Mouse (Mus musculus) ES-E14 (cell line): ENCODE results near the gene Olfr561.

Experiments used
- CHD2 ChIP-seq: IDR thresholded peaks from 2 replicates; pipeline ENCODE4 v1.6.1; 2014; ENCODE audit warnings: mild to moderate bottlenecking, low read depth, low read length, inconsistent platforms
- MAFK ChIP-seq: IDR thresholded peaks from 2 replicates; pipeline ENCODE4 v1.6.1; 2014; ENCODE audit warnings: mild to moderate bottlenecking, low read depth, low read length, inconsistent platforms; ENCODE audit not compliant: insufficient read depth
- ZNF384 ChIP-seq: IDR thresholded peaks from 2 replicates; pipeline ENCODE4 v1.6.1; 2012; ENCODE audit warnings: low read depth, low read length, inconsistent platforms

- no peak for TF ChIP-seq CHD2
- no peak for TF ChIP-seq ZNF384
- no peak for TF ChIP-seq MAFK
Observed at GRCm38 (mm10) chr7:102803180-102803579, 32.2 kb downstream of the Olfr561 start, which contains the start of gene Olfr564.
